Mouse (Mus musculus) limb, embryonic 14.5 days (tissue): ENCODE results near the gene Myd88. TPM values are rescaled to one million over a fixed set of nuclear protein-coding genes. Genes with fewer than 3 reads are reported as not detected.

ENCODE experiments used
- ATAC-seq: fragments of 200-750 bp; cut with Nextera tagmentation; 2 replicates; pipeline ENCODE4 v1.8.0; 2017; ENCODE audit warnings: low read depth, moderate number of reproducible peaks, moderate TSS enrichment; ENCODE audit not compliant: low FRiP score
- DNase-seq: peaks from one replicate; pipeline ENCODE4 v3.0.0-alpha.2; 2015; ENCODE audit warnings: low spot score
- H3K27ac ChIP-seq: fragments of 300-500 bp; sonication (generic); replicated peaks from 2 replicates; pipeline ENCODE4 v1.5.1; 2014; ENCODE audit warnings: low read depth, mild to moderate bottlenecking, low read length, moderate library complexity, mixed read lengths
- H3K27me3 ChIP-seq: fragments of 300-500 bp; sonication (generic); 2 replicates; pipeline ENCODE4 v1.6.1; 2014; ENCODE audit warnings: low read length, mixed read lengths; ENCODE audit not compliant: control insufficient read depth, insufficient read depth
- H3K36me3 ChIP-seq: fragments of 300-500 bp; sonication (generic); 2 replicates; pipeline ENCODE4 v1.6.1; 2014; ENCODE audit warnings: mild to moderate bottlenecking, low read length, moderate library complexity, mixed read lengths; ENCODE audit not compliant: control insufficient read depth, insufficient read depth
- H3K4me1 ChIP-seq: fragments of 300-500 bp; sonication (generic); 2 replicates; pipeline ENCODE4 v1.6.1; 2014; ENCODE audit warnings: antibody characterized with exemption, low read length, mixed read lengths; ENCODE audit not compliant: control insufficient read depth, insufficient read depth
- H3K4me2 ChIP-seq: fragments of 300-500 bp; sonication (generic); replicated peaks from 2 replicates; pipeline ENCODE4 v1.6.1; 2014; ENCODE audit warnings: low read depth, mild to moderate bottlenecking, low read length, moderate library complexity; ENCODE audit not compliant: severe bottlenecking
- H3K4me3 ChIP-seq: fragments of 300-500 bp; sonication (generic); replicated peaks from 2 replicates; pipeline ENCODE4 v1.5.1; 2014; ENCODE audit warnings: low read length
- H3K9ac ChIP-seq: fragments of 300-500 bp; sonication (generic); 2 replicates; pipeline ENCODE4 v1.6.1; 2014; ENCODE audit warnings: mild to moderate bottlenecking, low read depth, low read length, moderate library complexity; ENCODE audit not compliant: severe bottlenecking
- H3K9me3 ChIP-seq: fragments of 300-500 bp; sonication (generic); 2 replicates; pipeline ENCODE4 v1.6.1; 2016; ENCODE audit warnings: low read length; ENCODE audit not compliant: control insufficient read depth
- POLR2A ChIP-seq: fragments of 200-500 bp; IDR thresholded peaks from 2 replicates; pipeline ENCODE4 v1.8.0; 2012; ENCODE audit warnings: inconsistent platforms, mild to moderate bottlenecking, moderate library complexity, borderline replicate concordance; ENCODE audit not compliant: insufficient read depth, insufficient read length; ENCODE audit errors: extremely low read depth
- WGBS: fragments of 180-500 bp; shearing (Covaris S2); extraction: QIAGEN DNeasy Blood & Tissue Kit; methylation state at CpG from one replicate; pipeline ENCODE4 v1.1.7; 2014; 5-methylcytosine and 5-hydroxymethylcytosine counted together
- polyA plus RNA-seq, 2 experiments: library from polyadenylated mRNA; depleted of rRNA in 1 of 2; stranded (reverse) in 1 of 2; unstranded in 1 of 2; fragments of >200 nt; fragmentation: Nextera tagmentation in 1 of 2; extraction: Ambion mirVana in 1 of 2; gene quantifications; 2 replicates each; pipeline versions ENCODE4 v1.2.1 to v1.2.3; 2012 to 2014

Myd88 gene
- polyA plus RNA-seq, 2 experiments = 11.5 to 23.3 TPM

- WGBS = 81% methylated on average over 12 of the region's 12 CpGs
- Histone ChIP-seq H3K4me3 (no peak overlapping the region), H3K4me2 (no peak overlapping the region), H3K36me3 (peaks cover 11% of the 10 kb centered on the region; the same call in 1 of the 2 replicates), H3K27me3 (no peaks in the 10 kb centered on the region), H3K27ac (no peak overlapping the region), H3K4me1 (no peaks in the 10 kb centered on the region), H3K9ac (no peak overlapping the region), H3K9me3 (no peaks in the 10 kb centered on the region)
- TF ChIP-seq POLR2A = no peak
- ATAC-seq (no peak), DNase-seq (no peak)
These were observed 22.0 kb upstream of the Myd88 start for GRCm38 (mm10) chr9:119363229-119363628.

GRCm38 (mm10) chr9:119361416-119361815, 20.2 kb upstream of the Myd88 start:
- H3K27ac ChIP-seq = no peak overlapping the region
- no peaks in the 10 kb centered on the region for H3K27me3 ChIP-seq
- 91% methylated on average over 5 of the region's 5 CpGs for WGBS
- no peak for DNase-seq
- ATAC-seq = no peak
- TF ChIP-seq POLR2A = no peak
- H3K9me3 ChIP-seq = no peaks in the 10 kb centered on the region
- H3K4me1 ChIP-seq = peaks cover 4% of the 10 kb centered on the region
- peaks cover 8% of the 10 kb centered on the region; the same call in 1 of the 2 replicates for H3K36me3 ChIP-seq
- H3K4me3 ChIP-seq = no peak overlapping the region
- no peak overlapping the region for H3K9ac ChIP-seq
- H3K4me2 ChIP-seq = no peak overlapping the region

GRCm38 (mm10) chr9:119358058-119358429, 16.8 kb upstream of the Myd88 start:
- no peak for DNase-seq
- peak overlapping the region; percentile 65 for H3K4me3 ChIP-seq
- TF ChIP-seq POLR2A = no peak
- peaks cover 4% of the 10 kb centered on the region for H3K4me1 ChIP-seq
- H3K9ac ChIP-seq = peak overlapping the region; percentile 73
- peak overlapping the region; percentile 81 for H3K4me2 ChIP-seq
- H3K27ac ChIP-seq = no peak overlapping the region
- no peak for ATAC-seq
- 44% methylated on average over 9 of the region's 9 CpGs for WGBS
- no peaks in the 10 kb centered on the region for H3K9me3 ChIP-seq
- no peaks in the 10 kb centered on the region for H3K27me3 ChIP-seq
- no peaks in the 10 kb centered on the region; the same call in 1 of the 2 replicates for H3K36me3 ChIP-seq

GRCm38 (mm10) chr9:119357331-119358057, 16.3 kb upstream of the Myd88 start, which contains the start of gene Xylb:
Xylb (plus strand) TSS chr9:119357381.
- Histone ChIP-seq H3K27ac (no peak within 1 kb of the TSS), H3K4me2 (peak within 1 kb of the TSS; percentile 81), H3K36me3 (peaks cover 3% of the 10 kb centered on the region), H3K9me3 (no peaks in the 10 kb centered on the region), H3K4me1 (peaks cover 4% of the 10 kb centered on the region), H3K9ac (peak within 1 kb of the TSS; percentile 73), H3K4me3 (peak within 1 kb of the TSS; percentile 65), H3K27me3 (no peaks in the 10 kb centered on the region)
- DNase-seq = peak; percentile 86
- no peak for TF ChIP-seq POLR2A
- ATAC-seq = peak; percentile 87
- 2% methylated on average over 65 of the region's 65 CpGs for WGBS

- no peaks in the 10 kb centered on the region for H3K9me3 ChIP-seq
- no peak overlapping the region for H3K4me3 ChIP-seq
- ATAC-seq = no peak
- H3K4me2 ChIP-seq = no peak overlapping the region
- peaks cover 4% of the 10 kb centered on the region for H3K4me1 ChIP-seq
- no peak for TF ChIP-seq POLR2A
- H3K9ac ChIP-seq = no peak overlapping the region
- no peaks in the 10 kb centered on the region for H3K27me3 ChIP-seq
- H3K27ac ChIP-seq = no peak overlapping the region
- DNase-seq = no peak
- peaks cover 9% of the 10 kb centered on the region for H3K36me3 ChIP-seq
- WGBS = 80% methylated on average over 6 of the region's 6 CpGs
These were observed 14.7 kb upstream of the Myd88 start for GRCm38 (mm10) chr9:119355943-119356342.
